Mouse (Mus musculus) bone marrow, adult 2 months (tissue): ENCODE measurements at regions not wholly inside any gene's neighbourhood (a gene's known extent, or its start where the extent isn't known, plus 50 kb on each side); places are given as distances from the start of the nearest gene placed in this dataset.

Source experiments
- H3K27ac ChIP-seq: fragments of 200-500 bp; 2 replicates; pipeline ENCODE4 v1.5.1; 2012; ENCODE audit warnings: low read depth, mild to moderate bottlenecking, control low read depth, inconsistent platforms, low read length; ENCODE audit not compliant: control insufficient read depth, poor library complexity, insufficient read depth
- H3K4me1 ChIP-seq: fragments of 200-500 bp; 2 replicates; pipeline ENCODE4 v1.6.1; 2011; ENCODE audit warnings: low read length; ENCODE audit not compliant: control insufficient read depth, insufficient read depth
- H3K4me3 ChIP-seq: fragments of 200-500 bp; replicated peaks from 2 replicates; pipeline ENCODE3; 2011; ENCODE audit warnings: mild to moderate bottlenecking, low read depth, low read length, control low read depth; ENCODE audit not compliant: control insufficient read depth
- CTCF ChIP-seq: fragments of 200-500 bp; IDR thresholded peaks from 2 replicates; pipeline ENCODE4 v1.5.1; 2011; ENCODE audit warnings: low read length, control low read depth; ENCODE audit not compliant: control insufficient read depth, insufficient read depth
- POLR2A ChIP-seq: fragments of 200-500 bp; IDR thresholded peaks from 2 replicates; pipeline ENCODE4 v1.6.1; 2011; ENCODE audit warnings: low read depth, mild to moderate bottlenecking, control low read depth, low read length, borderline replicate concordance; ENCODE audit not compliant: control insufficient read depth
- WGBS: fragments of 180-500 bp; shearing (Covaris S2); methylation state at CpG from one replicate; pipeline ENCODE4 v1.1.7; 2018; 5-methylcytosine and 5-hydroxymethylcytosine counted together

- Histone ChIP-seq H3K4me1 (no peaks in the 10 kb centered on the region), H3K4me3 (no peak overlapping the region), H3K27ac (no peak overlapping the region)
- WGBS: 62% methylated on average over 17 of the region's 17 CpGs
- TF ChIP-seq POLR2A (no peak), CTCF (no peak)
Observed at GRCm38 (mm10) chr5:111843622-111844239, 110.0 kb downstream of the Gm26897 start.

GRCm38 (mm10) chr5:111844528-111844927, 110.8 kb downstream of the Gm26897 start:
- no peak overlapping the region for H3K4me3 ChIP-seq
- 42% methylated on average over 3 of the region's 3 CpGs for WGBS
- TF ChIP-seq CTCF: no peak
- H3K4me1 ChIP-seq: no peaks in the 10 kb centered on the region
- H3K27ac ChIP-seq: no peak overlapping the region

- Histone ChIP-seq H3K4me3 (no peak overlapping the region), H3K4me1 (no peaks in the 10 kb centered on the region), H3K27ac (no peak overlapping the region)
- 71% methylated on average over 10 of the region's 10 CpGs for WGBS
- TF ChIP-seq CTCF (no peak), POLR2A (no peak)
Observed at GRCm38 (mm10) chr5:111848917-111849316, 115.2 kb downstream of the Gm26897 start.

- H3K4me3 ChIP-seq: no peak overlapping the region
- H3K4me1 ChIP-seq: no peaks in the 10 kb centered on the region
- no peak overlapping the region for H3K27ac ChIP-seq
- TF ChIP-seq POLR2A (no peak), CTCF (no peak)
- whole genome bisulfite sequencing: 74% methylated on average over 6 of the region's 6 CpGs
Observed at GRCm38 (mm10) chr5:111852682-111853081, 119.0 kb downstream of the Gm26897 start.

GRCm38 (mm10) chr5:111855366-111855765, 121.6 kb downstream of the Gm26897 start:
- Histone ChIP-seq H3K4me1 (no peaks in the 10 kb centered on the region), H3K4me3 (no peak overlapping the region), H3K27ac (no peak overlapping the region)
- 63% methylated on average over 2 of the region's 2 CpGs for WGBS
- TF ChIP-seq CTCF (no peak), POLR2A (no peak)

GRCm38 (mm10) chr5:111857200-111857599, 123.5 kb downstream of the Gm26897 start:
- Histone ChIP-seq H3K27ac (no peak overlapping the region), H3K4me1 (no peaks in the 10 kb centered on the region), H3K4me3 (no peak overlapping the region)
- TF ChIP-seq POLR2A (no peak), CTCF (no peak)
- 88% methylated on average over 7 of the region's 7 CpGs for WGBS

GRCm38 (mm10) chr5:111860436-111860835, 126.7 kb downstream of the Gm26897 start:
- Histone ChIP-seq H3K4me3 (no peak overlapping the region), H3K4me1 (no peaks in the 10 kb centered on the region), H3K27ac (no peak overlapping the region)
- TF ChIP-seq CTCF (no peak), POLR2A (no peak)
- 17% methylated on average over 1 of the region's 1 CpGs for WGBS

GRCm38 (mm10) chr5:111862331-111862730, 128.6 kb downstream of the Gm26897 start:
- H3K4me1 ChIP-seq: no peaks in the 10 kb centered on the region
- WGBS: 90% methylated on average over 4 of the region's 4 CpGs
- no peak overlapping the region for H3K27ac ChIP-seq
- H3K4me3 ChIP-seq: no peak overlapping the region
- no peak for TF ChIP-seq POLR2A
- TF ChIP-seq CTCF: no peak

- no peak overlapping the region for H3K27ac ChIP-seq
- 0% methylated on average over 7 of the region's 7 CpGs for WGBS
- no peaks in the 10 kb centered on the region for H3K4me1 ChIP-seq
- H3K4me3 ChIP-seq: no peak overlapping the region
- TF ChIP-seq CTCF (no peak), POLR2A (no peak)
Observed at GRCm38 (mm10) chr5:111863922-111864321, 130.2 kb downstream of the Gm26897 start.
